Mouse (Mus musculus) limb, embryonic 10.5 days (tissue): Measurements from ENCODE around the gene Fbxl2. TPM values are rescaled to one million over a fixed set of nuclear protein-coding genes. Genes with fewer than 3 reads are reported as not detected.

Source experiments
- DNase-seq: peaks from one replicate; pipeline ENCODE4 v3.0.0-alpha.2; 2017; ENCODE audit warnings: low spot score
- H3K27ac ChIP-seq: fragments of 300-500 bp; sonication (generic); 2 replicates; pipeline ENCODE4 v1.5.1; 2016; ENCODE audit warnings: mild to moderate bottlenecking
- H3K27me3 ChIP-seq: fragments of 300-500 bp; sonication (generic); 2 replicates; pipeline ENCODE4 v1.6.1; 2016; ENCODE audit warnings: low read depth, mild to moderate bottlenecking; ENCODE audit not compliant: poor library complexity, severe bottlenecking
- H3K36me3 ChIP-seq: fragments of 300-500 bp; sonication (generic); 2 replicates; pipeline ENCODE4 v1.6.1; 2016; ENCODE audit warnings: mild to moderate bottlenecking, moderate library complexity
- H3K4me1 ChIP-seq: fragments of 300-500 bp; sonication (generic); 2 replicates; pipeline ENCODE4 v1.6.1; 2016
- H3K4me3 ChIP-seq: fragments of 300-500 bp; sonication (generic); 2 replicates; pipeline ENCODE4 v1.5.1; 2016; ENCODE audit warnings: mild to moderate bottlenecking, moderate library complexity
- H3K9me3 ChIP-seq: fragments of 300-500 bp; sonication (generic); replicated peaks from 2 replicates; pipeline ENCODE4 v1.6.1; 2016; ENCODE audit warnings: mild to moderate bottlenecking
- WGBS: fragments of 180-500 bp; shearing (Covaris S2); methylation state at CpG from one replicate; pipeline ENCODE4 v1.1.7; 2016; 5-methylcytosine and 5-hydroxymethylcytosine counted together
- polyA plus RNA-seq: library from polyadenylated mRNA; unstranded; fragments of >200 nt; fragmentation: Nextera tagmentation; extraction: Ambion mirVana; gene quantifications from 2 replicates; pipeline ENCODE4 v1.2.1, GENCODE M21; 2016

Gene Fbxl2
- polyA plus RNA-seq, 1 experiment from 2014 or later: 3.2 TPM

DNA sequence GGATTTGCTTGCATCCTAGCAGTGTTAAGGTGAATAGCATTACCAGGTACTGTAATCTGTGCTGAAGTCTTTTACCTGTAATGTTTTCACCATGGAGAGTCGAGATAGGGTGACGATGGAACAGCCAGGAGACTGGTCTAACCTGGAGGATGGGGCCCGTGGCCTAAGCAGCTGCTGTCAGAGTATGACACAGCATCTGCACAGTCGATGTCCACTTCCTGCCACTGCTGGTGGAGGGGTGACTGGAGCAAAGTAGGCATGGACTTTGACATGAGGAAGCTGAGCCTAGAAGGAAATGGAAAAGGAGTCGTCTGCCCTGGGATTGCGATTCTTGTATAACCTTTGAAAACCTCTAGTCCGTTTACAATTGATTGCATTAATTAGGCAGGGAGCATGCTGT, 67.3 kb downstream of the Fbxl2 start:
- 88% methylated on average over 7 of the region's 7 CpGs for WGBS
- peaks cover 66% of the 10 kb centered on the region for H3K36me3 ChIP-seq

DNA sequence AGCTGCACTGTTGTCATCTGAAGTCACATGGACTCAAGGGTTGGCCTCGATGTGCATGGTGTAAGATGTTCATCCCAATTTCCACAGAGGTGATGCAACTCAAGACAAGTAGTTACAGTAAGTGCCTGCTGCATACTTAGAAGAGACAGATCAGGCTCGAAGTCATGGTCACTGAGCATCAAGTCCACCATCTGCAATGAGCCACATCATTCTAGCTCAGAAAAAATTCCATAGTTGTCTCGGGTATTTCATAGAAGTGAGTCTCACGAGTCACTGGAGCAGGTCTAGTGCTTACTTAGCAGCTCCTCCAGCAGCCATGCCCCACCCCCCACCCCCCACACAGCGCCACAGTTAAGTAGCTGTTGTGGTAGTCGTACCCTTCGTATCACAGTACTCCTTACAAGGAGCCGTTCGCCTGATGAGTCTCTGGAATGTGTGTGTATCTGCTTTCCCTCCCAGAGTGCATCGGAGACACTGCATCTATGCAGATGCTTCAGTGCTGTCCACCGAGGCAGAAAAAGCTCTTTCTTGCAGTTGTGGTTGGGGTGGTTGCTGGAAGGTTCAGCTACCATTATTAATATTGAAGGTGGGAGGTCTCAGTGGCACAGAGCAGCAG, 68.7 kb downstream of the Fbxl2 start:
- Histone ChIP-seq H3K4me1 (0 out of 2 replicates have a peak, but pooled peaks cover 6% of the 10 kb centered on the region), H3K27me3 (no peaks in the 10 kb centered on the region), H3K4me3 (no peak overlapping the region), H3K27ac (no peak overlapping the region), H3K36me3 (peaks cover 80% of the 10 kb centered on the region), H3K9me3 (no peaks in the 10 kb centered on the region)
- DNase-seq: no peak
- 89% methylated on average over 11 of the region's 11 CpGs for WGBS

More for the DNA sequence above, 67.3 kb downstream of the Fbxl2 start:
- Histone ChIP-seq H3K9me3 (no peaks in the 10 kb centered on the region), H3K27me3 (no peaks in the 10 kb centered on the region), H3K27ac (no peak overlapping the region), H3K4me1 (0 out of 2 replicates have a peak, but pooled peaks cover 6% of the 10 kb centered on the region), H3K4me3 (no peak overlapping the region)
- DNase-seq: no peak

GRCm38 (mm10) chr9:113976264-113976663, 69.7 kb downstream of the Fbxl2 start:
- Histone ChIP-seq H3K4me1 (0 out of 2 replicates have a peak, but pooled peaks cover 6% of the 10 kb centered on the region), H3K27me3 (no peaks in the 10 kb centered on the region), H3K4me3 (no peak overlapping the region), H3K27ac (no peak overlapping the region), H3K9me3 (no peaks in the 10 kb centered on the region), H3K36me3 (peaks cover 86% of the 10 kb centered on the region)
- no peak for DNase-seq
- 95% methylated on average over 10 of the region's 10 CpGs for WGBS

DNA sequence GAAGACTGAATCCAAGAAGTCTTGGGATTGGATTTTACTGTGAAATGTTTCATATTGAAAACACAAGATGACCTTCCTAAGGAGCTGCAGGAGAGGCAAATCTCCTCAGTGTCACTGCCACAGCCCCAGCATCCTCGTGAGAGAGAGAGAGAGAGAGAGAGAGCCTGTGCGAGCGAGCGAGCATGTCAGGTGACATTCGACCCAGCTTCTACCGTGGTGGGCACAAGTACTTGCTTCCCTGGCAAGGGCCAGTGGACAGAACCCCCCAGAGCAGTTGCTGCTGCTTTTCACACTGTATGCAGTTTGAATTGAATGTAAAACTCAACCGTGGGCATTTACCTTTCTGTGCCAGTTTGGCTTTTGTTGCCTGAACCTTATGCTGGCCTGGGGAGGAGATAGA, 70.5 kb downstream of the Fbxl2 start:
- no peak overlapping the region for H3K27ac ChIP-seq
- H3K27me3 ChIP-seq: no peaks in the 10 kb centered on the region
- H3K9me3 ChIP-seq: no peaks in the 10 kb centered on the region
- H3K4me1 ChIP-seq: 0 out of 2 replicates have a peak, but pooled peaks cover 6% of the 10 kb centered on the region
- H3K4me3 ChIP-seq: no peak overlapping the region
- no peak for DNase-seq
- WGBS: 92% methylated on average over 7 of the region's 7 CpGs
- H3K36me3 ChIP-seq: peaks cover 93% of the 10 kb centered on the region

GRCm38 (mm10) chr9:113974945-113975344, 71.0 kb downstream of the Fbxl2 start:
- Histone ChIP-seq H3K4me3 (no peak overlapping the region), H3K4me1 (0 out of 2 replicates have a peak, but pooled peaks cover 6% of the 10 kb centered on the region), H3K9me3 (no peaks in the 10 kb centered on the region), H3K36me3 (peaks cover 98% of the 10 kb centered on the region), H3K27ac (no peak overlapping the region), H3K27me3 (no peaks in the 10 kb centered on the region)
- no peak for DNase-seq
- 92% methylated on average over 4 of the region's 4 CpGs for WGBS

DNA sequence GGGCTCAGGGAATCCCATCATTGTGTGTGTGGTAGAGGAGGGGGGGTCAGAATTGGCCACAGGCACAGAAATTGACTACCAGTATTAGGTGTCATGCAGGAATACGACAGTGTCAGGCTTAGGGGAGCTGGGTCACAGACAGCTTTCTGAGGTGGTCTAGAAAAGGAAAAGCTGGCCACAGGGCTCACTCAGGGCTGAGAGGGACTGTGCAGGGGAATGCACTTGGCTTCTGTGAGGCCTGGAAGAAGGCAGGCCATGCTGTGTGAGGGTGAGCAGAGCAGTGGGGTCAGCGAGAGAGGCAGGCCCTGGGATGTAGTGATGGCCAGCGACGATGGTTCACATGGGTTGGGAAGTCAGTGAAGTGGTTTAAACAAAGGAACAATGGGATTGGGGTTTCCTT, 72.1 kb downstream of the Fbxl2 start:
- 97% methylated on average over 4 of the region's 4 CpGs for WGBS
- Histone ChIP-seq H3K27ac (no peak overlapping the region), H3K9me3 (no peaks in the 10 kb centered on the region), H3K4me3 (no peak overlapping the region), H3K27me3 (no peaks in the 10 kb centered on the region), H3K36me3 (peaks cover 99% of the 10 kb centered on the region), H3K4me1 (no peaks in the 10 kb centered on the region)
- DNase-seq: no peak

GRCm38 (mm10) chr9:113971615-113972014, 74.4 kb downstream of the Fbxl2 start:
- DNase-seq: no peak
- WGBS: 83% methylated on average over 8 of the region's 8 CpGs

GRCm38 (mm10) chr9:113970041-113970440, 76.0 kb downstream of the Fbxl2 start:
- Histone ChIP-seq H3K36me3 (peaks cover 98% of the 10 kb centered on the region), H3K27ac (no peak overlapping the region), H3K27me3 (no peaks in the 10 kb centered on the region), H3K9me3 (no peaks in the 10 kb centered on the region), H3K4me1 (no peaks in the 10 kb centered on the region), H3K4me3 (no peak overlapping the region)
- no peak for DNase-seq
- WGBS: 95% methylated on average over 14 of the region's 14 CpGs

More at GRCm38 (mm10) chr9:113971615-113972014, 74.4 kb downstream of the Fbxl2 start:
- no peak overlapping the region for H3K4me3 ChIP-seq
- H3K27ac ChIP-seq: no peak overlapping the region
- H3K36me3 ChIP-seq: peaks cover 99% of the 10 kb centered on the region
- no peaks in the 10 kb centered on the region for H3K27me3 ChIP-seq
- H3K9me3 ChIP-seq: no peaks in the 10 kb centered on the region
- no peaks in the 10 kb centered on the region for H3K4me1 ChIP-seq

DNA sequence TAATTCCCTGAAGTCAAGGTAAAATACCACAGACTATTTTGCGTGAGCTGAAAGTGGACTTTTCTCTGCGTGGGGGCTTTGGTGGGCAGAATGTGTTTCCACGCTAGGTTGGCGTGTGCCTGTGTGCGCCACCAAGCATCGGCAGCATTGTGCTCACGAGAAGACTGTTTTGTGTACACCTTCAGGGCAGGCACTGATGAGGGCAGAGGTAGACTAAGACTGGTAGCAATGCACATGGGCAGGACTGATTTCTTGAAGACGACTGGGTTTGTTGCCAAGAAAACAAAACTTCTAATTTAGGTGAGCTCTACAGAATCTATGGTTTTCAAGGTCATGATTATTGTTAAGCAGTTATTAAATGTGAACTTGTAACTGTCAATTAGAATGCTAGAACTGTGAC, 76.6 kb downstream of the Fbxl2 start:
- Histone ChIP-seq H3K9me3 (no peaks in the 10 kb centered on the region), H3K27me3 (no peaks in the 10 kb centered on the region), H3K36me3 (peaks cover 98% of the 10 kb centered on the region), H3K27ac (no peak overlapping the region), H3K4me3 (no peak overlapping the region), H3K4me1 (no peaks in the 10 kb centered on the region)
- WGBS: 95% methylated on average over 8 of the region's 8 CpGs
- DNase-seq: no peak

- Histone ChIP-seq H3K27me3 (no peaks in the 10 kb centered on the region), H3K27ac (no peak overlapping the region), H3K9me3 (no peaks in the 10 kb centered on the region), H3K36me3 (peaks cover 98% of the 10 kb centered on the region), H3K4me1 (no peaks in the 10 kb centered on the region), H3K4me3 (no peak overlapping the region)
- no peak for DNase-seq
- WGBS: 91% methylated on average over 7 of the region's 7 CpGs
These were observed 77.0 kb downstream of the Fbxl2 start for GRCm38 (mm10) chr9:113968967-113969366.

DNA sequence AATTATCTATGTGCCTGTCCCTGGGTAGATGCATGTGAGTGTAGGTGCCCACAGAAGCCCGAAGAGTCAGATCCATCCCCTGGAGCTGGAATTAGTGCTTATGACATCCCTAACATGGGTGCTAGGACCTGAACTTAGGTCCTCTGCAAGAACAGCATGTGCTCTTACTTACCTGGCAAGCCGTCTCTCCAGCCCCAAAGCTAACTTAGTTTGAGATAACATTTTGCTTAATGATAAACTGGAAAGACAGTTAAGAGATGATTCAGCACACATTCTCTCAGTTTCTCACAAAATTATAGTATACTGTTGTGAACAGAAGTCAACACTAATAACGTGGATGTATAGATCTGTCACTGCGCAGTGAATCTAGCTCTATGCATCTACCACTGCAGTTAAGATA, 79.2 kb downstream of the Fbxl2 start:
- Histone ChIP-seq H3K9me3 (no peaks in the 10 kb centered on the region), H3K27me3 (no peaks in the 10 kb centered on the region), H3K4me1 (no peaks in the 10 kb centered on the region), H3K27ac (no peak overlapping the region), H3K36me3 (peaks cover 99% of the 10 kb centered on the region), H3K4me3 (no peak overlapping the region)
- WGBS: 91% methylated on average over 4 of the region's 4 CpGs
- DNase-seq: no peak

DNA sequence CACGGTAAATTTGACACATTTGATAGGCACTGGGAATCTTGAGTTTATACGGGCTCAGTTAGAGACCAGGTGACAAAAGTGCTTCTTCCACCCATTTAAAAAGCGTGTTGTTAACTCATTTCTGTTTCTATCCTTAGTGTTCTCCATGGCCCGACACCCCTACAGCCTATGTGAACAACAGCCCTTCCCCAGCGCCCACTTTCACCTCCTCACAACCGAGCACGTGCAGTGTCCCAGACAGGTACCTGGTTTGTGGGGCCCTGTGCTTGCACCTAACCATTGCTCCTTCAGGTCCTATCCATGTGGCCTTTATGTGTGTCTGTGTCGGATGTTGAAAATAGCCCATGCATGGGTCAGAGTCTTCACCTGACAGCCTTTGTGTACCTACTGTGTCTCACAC, 81.6 kb downstream of the Fbxl2 start:
- H3K36me3 ChIP-seq: peaks cover 99% of the 10 kb centered on the region
- no peaks in the 10 kb centered on the region for H3K9me3 ChIP-seq
- H3K4me1 ChIP-seq: no peaks in the 10 kb centered on the region
- no peak overlapping the region for H3K4me3 ChIP-seq
- no peaks in the 10 kb centered on the region for H3K27me3 ChIP-seq
- no peak overlapping the region for H3K27ac ChIP-seq
- WGBS: 96% methylated on average over 8 of the region's 8 CpGs
- DNase-seq: no peak

DNA sequence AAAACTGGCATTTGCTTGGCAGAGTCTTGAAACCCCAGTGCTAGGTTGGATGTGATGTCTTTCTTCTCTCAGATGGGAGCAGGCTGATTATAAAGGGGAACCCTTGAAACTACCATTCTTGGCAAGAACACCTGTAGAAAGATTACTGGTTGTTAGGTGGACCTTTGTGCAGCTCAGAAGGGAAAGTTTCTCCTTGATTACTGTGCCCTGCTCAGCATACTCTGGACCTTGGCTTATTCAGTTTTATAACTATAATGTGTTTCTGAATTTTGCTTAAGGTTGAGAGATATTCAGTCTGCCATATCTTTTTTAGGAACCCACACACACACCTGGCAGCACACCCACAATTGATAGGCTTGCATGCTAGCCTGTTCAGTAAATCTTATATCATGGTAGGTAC, 82.3 kb downstream of the Fbxl2 start:
- H3K36me3 ChIP-seq: peaks cover 99% of the 10 kb centered on the region
- H3K4me1 ChIP-seq: no peaks in the 10 kb centered on the region
- no peak overlapping the region for H3K27ac ChIP-seq
- no peaks in the 10 kb centered on the region for H3K27me3 ChIP-seq
- H3K4me3 ChIP-seq: no peak overlapping the region
- H3K9me3 ChIP-seq: no peaks in the 10 kb centered on the region
- DNase-seq: no peak

DNA sequence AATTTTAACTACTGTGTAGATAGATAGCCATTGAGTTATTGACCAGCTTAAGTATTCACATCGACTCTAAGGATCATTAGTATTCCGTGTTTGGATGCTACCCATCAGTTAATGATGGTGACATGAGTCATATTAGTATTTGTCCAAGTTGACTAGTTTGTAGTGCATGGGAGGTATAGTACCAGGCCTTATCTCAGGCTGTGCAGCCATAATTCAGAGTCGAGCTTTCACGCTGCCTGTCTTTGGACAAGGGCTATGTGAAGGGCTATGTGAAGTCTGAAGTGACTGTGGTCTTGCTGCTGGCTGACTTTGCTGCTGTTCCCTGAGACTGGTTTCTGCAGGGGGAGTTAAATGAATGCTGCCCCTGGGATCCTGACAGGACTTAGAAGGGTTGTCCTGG, 88.2 kb downstream of the Fbxl2 start:
- Histone ChIP-seq H3K27ac (no peak overlapping the region), H3K36me3 (peaks cover 89% of the 10 kb centered on the region), H3K4me1 (no peaks in the 10 kb centered on the region), H3K27me3 (no peaks in the 10 kb centered on the region), H3K4me3 (no peak overlapping the region), H3K9me3 (no peaks in the 10 kb centered on the region)
- WGBS: 93% methylated on average over 4 of the region's 4 CpGs
- DNase-seq: no peak
